Mouse (Mus musculus) ES-Bruce4 (cell line): ENCODE measurements at regions not wholly inside any gene's neighbourhood (a gene's known extent, or its start where the extent isn't known, plus 50 kb on each side); places are given as distances from the start of the nearest gene placed in this dataset.
A peak's percentile ranks its signal among the peaks of the same experiment; 100 is the strongest.

Experiments
- H3K27ac ChIP-seq: 2 replicates; pipeline ENCODE4 v1.5.1; 2012; ENCODE audit warnings: low read length, inconsistent platforms; ENCODE audit not compliant: insufficient read depth
- H3K27me3 ChIP-seq: 2 replicates; pipeline ENCODE4 v1.6.1; 2012; ENCODE audit warnings: mild to moderate bottlenecking, low read length, inconsistent platforms; ENCODE audit not compliant: control insufficient read depth, poor library complexity, insufficient read depth, severe bottlenecking
- H3K36me3 ChIP-seq: 2 replicates; pipeline ENCODE4 v1.6.1; 2012; ENCODE audit warnings: inconsistent platforms, mild to moderate bottlenecking, low read length, moderate library complexity; ENCODE audit not compliant: control insufficient read depth, poor library complexity, insufficient read depth, severe bottlenecking
- H3K4me1 ChIP-seq: one replicate; pipeline ENCODE4 v1.8.1; 2011; ENCODE audit warnings: low read length; ENCODE audit not compliant: control insufficient read depth, insufficient read depth
- H3K4me3 ChIP-seq: 2 replicates; pipeline ENCODE4 v1.5.1; 2011; ENCODE audit warnings: low read depth, mild to moderate bottlenecking, low read length
- H3K9ac ChIP-seq: 2 replicates; pipeline ENCODE4 v1.6.1; 2012; ENCODE audit warnings: low read depth, mild to moderate bottlenecking, inconsistent platforms; ENCODE audit not compliant: poor library complexity, severe bottlenecking
- H3K9me3 ChIP-seq: replicated peaks from 2 replicates; pipeline ENCODE4 v1.6.1; 2012; ENCODE audit warnings: mild to moderate bottlenecking, low read length, inconsistent platforms; ENCODE audit not compliant: control insufficient read depth, poor library complexity, insufficient read depth, severe bottlenecking
- CTCF ChIP-seq: IDR thresholded peaks from one replicate; pipeline ENCODE4 v1.8.1; 2011; ENCODE audit warnings: low read depth, low read length
- EP300 ChIP-seq: IDR thresholded peaks from 2 replicates; pipeline ENCODE4 v1.6.1; 2011; ENCODE audit warnings: low read depth, low read length; ENCODE audit not compliant: insufficient read depth
- POLR2A ChIP-seq: IDR thresholded peaks from one replicate; pipeline ENCODE4 v1.8.1; 2011; ENCODE audit warnings: low read length; ENCODE audit not compliant: insufficient read depth

- Histone ChIP-seq H3K4me3 (no peak overlapping the region), H3K27me3 (no peaks in the 10 kb centered on the region), H3K9ac (no peak overlapping the region), H3K36me3 (no peaks in the 10 kb centered on the region), H3K4me1 (no peaks in the 10 kb centered on the region), H3K9me3 (no peaks in the 10 kb centered on the region), H3K27ac (no peak overlapping the region)
- no peak for TF ChIP-seq POLR2A
- no peak for TF ChIP-seq EP300
- no peak for TF ChIP-seq CTCF
Observed at GRCm38 (mm10) chr13:31317066-31317465, 238.9 kb upstream of the Foxq1 start.

GRCm38 (mm10) chr13:31318008-31318407 lies 237.9 kb upstream of the Foxq1 start:
- Histone ChIP-seq H3K36me3 (no peaks in the 10 kb centered on the region), H3K27ac (no peak overlapping the region), H3K27me3 (no peaks in the 10 kb centered on the region), H3K4me1 (no peaks in the 10 kb centered on the region), H3K9ac (no peak overlapping the region), H3K9me3 (no peaks in the 10 kb centered on the region), H3K4me3 (no peak overlapping the region)
- TF ChIP-seq POLR2A (no peak), CTCF (no peak), EP300 (no peak)

- no peaks in the 10 kb centered on the region for H3K9me3 ChIP-seq
- no peaks in the 10 kb centered on the region for H3K4me1 ChIP-seq
- H3K9ac ChIP-seq: no peak overlapping the region
- no peak overlapping the region for H3K27ac ChIP-seq
- H3K4me3 ChIP-seq: no peak overlapping the region
- H3K27me3 ChIP-seq: no peaks in the 10 kb centered on the region
- H3K36me3 ChIP-seq: no peaks in the 10 kb centered on the region
- TF ChIP-seq CTCF (no peak), EP300 (peak; percentile 63; the same call in 1 of the 2 replicates), POLR2A (no peak)
Observed at GRCm38 (mm10) chr13:31321411-31321810, 234.5 kb upstream of the Foxq1 start.

GRCm38 (mm10) chr13:31326269-31326851 lies 229.6 kb upstream of the Foxq1 start:
- Histone ChIP-seq H3K4me1 (no peaks in the 10 kb centered on the region), H3K9me3 (no peaks in the 10 kb centered on the region)

GRCm38 (mm10) chr13:31327511-31327951 lies 228.4 kb upstream of the Foxq1 start:
- Histone ChIP-seq H3K4me1 (no peaks in the 10 kb centered on the region), H3K4me3 (no peak overlapping the region), H3K27me3 (no peaks in the 10 kb centered on the region), H3K36me3 (no peaks in the 10 kb centered on the region), H3K9ac (no peak overlapping the region), H3K9me3 (no peaks in the 10 kb centered on the region), H3K27ac (no peak overlapping the region)
- no peak for TF ChIP-seq CTCF
- TF ChIP-seq POLR2A: no peak
- TF ChIP-seq EP300: no peak

More at GRCm38 (mm10) chr13:31326269-31326851, 229.6 kb upstream of the Foxq1 start:
- Histone ChIP-seq H3K4me3 (no peak overlapping the region), H3K36me3 (no peaks in the 10 kb centered on the region), H3K27ac (no peak overlapping the region), H3K9ac (no peak overlapping the region), H3K27me3 (no peaks in the 10 kb centered on the region)
- TF ChIP-seq CTCF (no peak), EP300 (no peak), POLR2A (no peak)

GRCm38 (mm10) chr13:31328756-31329155 lies 227.2 kb upstream of the Foxq1 start:
- Histone ChIP-seq H3K27ac (no peak overlapping the region), H3K9me3 (no peaks in the 10 kb centered on the region), H3K4me1 (no peaks in the 10 kb centered on the region), H3K36me3 (no peaks in the 10 kb centered on the region), H3K27me3 (no peaks in the 10 kb centered on the region), H3K4me3 (no peak overlapping the region), H3K9ac (no peak overlapping the region)
- TF ChIP-seq POLR2A: no peak
- TF ChIP-seq EP300: no peak
- TF ChIP-seq CTCF: no peak
